Mouse (Mus musculus) liver, adult 2 months (tissue): ENCODE measurements around the gene Tmprss11f.

ENCODE experiments used
- CTCF ChIP-seq: fragments of 200-500 bp; IDR thresholded peaks from 2 replicates; pipeline ENCODE4 v1.5.1; 2011; ENCODE audit warnings: low read depth, low read length, control low read depth
- POLR2A ChIP-seq: fragments of 200-500 bp; IDR thresholded peaks from 2 replicates; pipeline ENCODE4 v1.6.1; 2011; ENCODE audit warnings: low read length, control low read depth; ENCODE audit not compliant: insufficient read depth; ENCODE audit errors: extremely low read depth

DNA sequence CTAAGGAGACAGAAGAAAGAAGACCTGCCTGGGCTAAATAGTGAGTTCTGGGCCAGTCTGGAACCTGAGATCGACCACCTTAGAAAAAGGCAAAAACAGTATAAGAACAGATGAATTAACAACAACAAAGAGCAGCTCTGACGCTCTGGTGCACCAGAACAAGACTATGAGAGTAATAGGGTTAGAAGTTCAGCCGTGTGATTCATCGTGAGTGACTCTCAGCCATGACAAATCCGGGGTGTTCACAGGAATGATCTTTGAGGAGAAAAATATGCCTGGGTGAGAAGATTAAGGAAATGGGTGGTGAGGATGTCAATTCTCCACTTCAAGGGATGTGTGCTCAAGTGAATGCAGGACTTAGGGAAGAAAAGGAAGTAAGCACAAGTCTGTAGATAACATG is 120.7 kb downstream of the Tmprss11f start:
- TF ChIP-seq POLR2A (no peak), CTCF (no peak)
